Mouse (Mus musculus): Measurements from ENCODE around the gene Abhd6. TPM values are rescaled to one million over a fixed set of nuclear protein-coding genes. Genes with fewer than 3 reads are reported as not detected.

Gene Abhd6
- polyA plus RNA-seq, 1 experiment: 38.9 TPM

GRCm38 (mm10) chr14:8044330-8044729 is 41.6 kb downstream of the Abhd6 start:
- DNase-seq: peak; percentile 50
- 66% methylated on average over 8 of the region's 8 CpGs for WGBS
- no peaks in the 10 kb centered on the region for H3K36me3 ChIP-seq (ENCODE audit: control insufficient read depth, insufficient read depth, low read length)
- TF ChIP-seq CTCF (conservative IDR thresholded peaks at IDR 0.05; ENCODE audit: insufficient read depth, insufficient read length, low read depth, low read length) (no peak; the same call in 1 of the 2 replicates), POLR2A (IDR thresholded peaks at IDR 0.05; ENCODE audit: low read depth, low read length) (no peak)
- no peak overlapping the region for H3K4me3 ChIP-seq (ENCODE audit: insufficient read depth, low read depth, low read length)
- H3K27me3 ChIP-seq (replicated peaks; ENCODE audit: control insufficient read depth, insufficient read depth, low read length): no peaks in the 10 kb centered on the region
- no peak overlapping the region for H3K27ac ChIP-seq (ENCODE audit: insufficient read depth, low read depth, low read length)
- no peaks in the 10 kb centered on the region for H3K4me1 ChIP-seq (ENCODE audit: control insufficient read depth, insufficient read depth, low read length)

DNA sequence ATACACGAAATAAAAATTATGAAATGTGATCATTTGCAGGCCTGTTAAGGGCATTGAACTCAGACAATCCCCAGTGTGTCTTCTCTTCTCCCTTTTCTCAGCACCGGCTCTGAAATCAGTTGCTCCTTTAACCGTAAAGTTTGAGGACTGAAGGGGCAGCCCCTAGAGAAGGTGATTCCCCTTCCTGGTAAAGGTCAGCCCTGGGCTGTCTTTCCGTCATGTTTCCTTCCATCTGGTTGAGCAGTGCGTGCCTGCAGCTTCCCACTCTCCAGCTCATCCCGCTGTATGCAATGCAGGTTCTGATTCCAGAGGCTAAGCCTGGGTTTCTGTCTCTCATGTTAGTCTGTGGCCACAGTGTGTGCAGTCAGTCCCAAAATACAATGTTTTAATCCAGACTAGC is 42.1 kb downstream of the Abhd6 start:
- H3K27me3 ChIP-seq (replicated peaks; ENCODE audit: control insufficient read depth, insufficient read depth, low read length): no peaks in the 10 kb centered on the region
- H3K36me3 ChIP-seq (ENCODE audit: control insufficient read depth, insufficient read depth, low read length): no peaks in the 10 kb centered on the region
- H3K27ac ChIP-seq (ENCODE audit: insufficient read depth, low read depth, low read length): no peak overlapping the region
- no peak for DNase-seq
- WGBS: 91% methylated on average over 6 of the region's 6 CpGs
- no peak for TF ChIP-seq POLR2A (IDR thresholded peaks at IDR 0.05; ENCODE audit: low read depth, low read length)
- TF ChIP-seq CTCF (conservative IDR thresholded peaks at IDR 0.05; ENCODE audit: insufficient read depth, insufficient read length, low read depth, low read length): no peak
- H3K4me1 ChIP-seq (ENCODE audit: control insufficient read depth, insufficient read depth, low read length): no peaks in the 10 kb centered on the region
- no peak overlapping the region for H3K4me3 ChIP-seq (ENCODE audit: insufficient read depth, low read depth, low read length)

DNA sequence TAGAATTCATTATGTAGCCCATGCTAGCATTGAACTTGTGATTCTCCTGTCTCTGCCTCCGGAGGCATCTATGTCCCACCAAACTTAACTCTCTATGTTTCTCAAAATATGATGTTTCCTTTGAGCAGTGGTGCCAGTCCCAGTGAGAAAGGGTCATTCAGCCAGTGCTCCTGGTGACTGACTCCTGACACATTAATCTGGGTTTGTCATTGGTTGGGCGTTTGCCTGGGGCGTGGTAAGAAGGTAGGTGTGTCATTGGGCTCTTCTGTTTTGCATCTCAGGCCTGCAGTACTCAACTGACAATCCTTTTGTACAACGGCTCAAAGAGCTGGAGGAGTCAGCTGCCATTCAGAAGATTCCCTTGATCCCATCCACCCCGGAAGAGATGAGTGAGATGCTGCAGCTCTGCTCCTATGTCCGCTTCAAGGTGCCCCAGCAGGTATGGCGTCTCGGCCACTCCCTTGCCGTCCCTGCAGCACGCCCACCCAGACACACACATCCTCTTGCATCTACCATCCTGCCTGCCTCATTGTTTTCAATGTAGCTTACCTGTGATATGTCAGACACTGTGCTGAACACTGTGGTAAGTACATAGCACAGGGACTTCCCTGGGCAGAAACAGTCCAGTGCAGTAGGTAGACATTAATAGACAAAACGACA is 42.6 kb downstream of the Abhd6 start:
- Histone ChIP-seq H3K27ac (ENCODE audit: insufficient read depth, low read depth, low read length) (no peak overlapping the region), H3K4me1 (ENCODE audit: control insufficient read depth, insufficient read depth, low read length) (no peaks in the 10 kb centered on the region), H3K27me3 (replicated peaks; ENCODE audit: control insufficient read depth, insufficient read depth, low read length) (no peaks in the 10 kb centered on the region), H3K4me3 (ENCODE audit: insufficient read depth, low read depth, low read length) (no peak overlapping the region), H3K36me3 (ENCODE audit: control insufficient read depth, insufficient read depth, low read length) (no peaks in the 10 kb centered on the region)
- 90% methylated on average over 11 of the region's 11 CpGs for WGBS
- DNase-seq: peak; percentile 33
- TF ChIP-seq POLR2A (IDR thresholded peaks at IDR 0.05; ENCODE audit: low read depth, low read length) (no peak), CTCF (conservative IDR thresholded peaks at IDR 0.05; ENCODE audit: insufficient read depth, insufficient read length, low read depth, low read length) (no peak)

DNA sequence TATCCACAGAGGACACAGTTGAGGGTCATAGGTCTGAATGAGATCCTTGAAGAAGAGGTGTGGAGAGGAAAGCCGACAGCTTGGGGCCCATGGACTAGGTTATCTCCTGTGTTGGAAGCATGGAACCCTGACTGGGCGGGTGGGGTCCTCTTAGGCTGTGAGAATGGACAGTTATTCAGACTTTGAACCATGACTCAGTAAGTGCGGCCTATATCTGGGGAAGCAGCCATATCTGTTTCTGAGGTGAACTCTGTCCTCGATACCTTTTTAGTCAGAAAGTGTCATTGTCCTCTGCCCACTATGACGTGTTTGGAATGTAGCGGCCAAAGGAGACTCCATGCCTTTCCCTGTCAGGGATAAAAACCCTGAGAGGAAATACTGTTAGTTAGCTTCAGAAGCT is 44.1 kb downstream of the Abhd6 start:
- no peak overlapping the region for H3K27ac ChIP-seq (ENCODE audit: insufficient read depth, low read depth, low read length)
- WGBS: 93% methylated on average over 6 of the region's 6 CpGs
- TF ChIP-seq CTCF (conservative IDR thresholded peaks at IDR 0.05; ENCODE audit: insufficient read depth, insufficient read length, low read depth, low read length) (no peak), POLR2A (IDR thresholded peaks at IDR 0.05; ENCODE audit: low read depth, low read length) (no peak)

DNA sequence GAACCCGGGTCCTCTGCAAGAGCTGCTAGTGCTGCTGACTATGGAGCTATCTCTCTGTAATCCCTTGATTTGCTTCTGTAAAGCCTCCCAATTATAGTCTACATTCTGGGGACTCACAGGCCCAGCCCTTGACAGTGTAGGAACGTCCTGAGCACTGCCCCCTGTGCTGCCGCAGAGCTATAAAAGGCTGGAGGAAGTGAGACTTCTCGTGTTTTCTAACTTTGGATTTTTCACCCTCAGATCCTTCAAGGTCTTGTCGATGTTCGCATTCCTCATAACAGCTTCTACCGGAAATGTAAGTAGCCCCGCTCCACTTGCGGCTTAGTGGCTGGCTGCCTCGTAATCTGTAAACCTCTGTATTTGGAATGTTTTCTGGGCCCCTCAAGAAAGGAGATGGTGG is 46.6 kb downstream of the Abhd6 start:
- Histone ChIP-seq H3K4me3 (ENCODE audit: insufficient read depth, low read depth, low read length) (no peak overlapping the region), H3K4me1 (ENCODE audit: control insufficient read depth, insufficient read depth, low read length) (no peaks in the 10 kb centered on the region), H3K36me3 (ENCODE audit: control insufficient read depth, insufficient read depth, low read length) (no peaks in the 10 kb centered on the region), H3K27me3 (replicated peaks; ENCODE audit: control insufficient read depth, insufficient read depth, low read length) (no peaks in the 10 kb centered on the region), H3K27ac (ENCODE audit: insufficient read depth, low read depth, low read length) (no peak overlapping the region)
- TF ChIP-seq CTCF (conservative IDR thresholded peaks at IDR 0.05; ENCODE audit: insufficient read depth, insufficient read length, low read depth, low read length) (no peak), POLR2A (IDR thresholded peaks at IDR 0.05; ENCODE audit: low read depth, low read length) (no peak)
- DNase-seq: no peak
- WGBS: 86% methylated on average over 10 of the region's 10 CpGs

More for the DNA sequence above, 44.1 kb downstream of the Abhd6 start:
- Histone ChIP-seq H3K4me3 (ENCODE audit: insufficient read depth, low read depth, low read length) (no peak overlapping the region), H3K36me3 (ENCODE audit: control insufficient read depth, insufficient read depth, low read length) (no peaks in the 10 kb centered on the region), H3K4me1 (ENCODE audit: control insufficient read depth, insufficient read depth, low read length) (no peaks in the 10 kb centered on the region), H3K27me3 (replicated peaks; ENCODE audit: control insufficient read depth, insufficient read depth, low read length) (no peaks in the 10 kb centered on the region)
- no peak for DNase-seq

- no peak for DNase-seq
- Histone ChIP-seq H3K4me3 (ENCODE audit: insufficient read depth, low read depth, low read length) (no peak overlapping the region), H3K36me3 (ENCODE audit: control insufficient read depth, insufficient read depth, low read length) (no peaks in the 10 kb centered on the region), H3K27ac (ENCODE audit: insufficient read depth, low read depth, low read length) (no peak overlapping the region), H3K27me3 (replicated peaks; ENCODE audit: control insufficient read depth, insufficient read depth, low read length) (no peaks in the 10 kb centered on the region), H3K4me1 (ENCODE audit: control insufficient read depth, insufficient read depth, low read length) (no peaks in the 10 kb centered on the region)
- no peak for TF ChIP-seq POLR2A (IDR thresholded peaks at IDR 0.05; ENCODE audit: low read depth, low read length)
- TF ChIP-seq CTCF (conservative IDR thresholded peaks at IDR 0.05; ENCODE audit: insufficient read depth, insufficient read length, low read depth, low read length): no peak
- WGBS: 98% methylated on average over 2 of the region's 2 CpGs
Observed at GRCm38 (mm10) chr14:8051869-8052268, 49.2 kb downstream of the Abhd6 start.

DNA sequence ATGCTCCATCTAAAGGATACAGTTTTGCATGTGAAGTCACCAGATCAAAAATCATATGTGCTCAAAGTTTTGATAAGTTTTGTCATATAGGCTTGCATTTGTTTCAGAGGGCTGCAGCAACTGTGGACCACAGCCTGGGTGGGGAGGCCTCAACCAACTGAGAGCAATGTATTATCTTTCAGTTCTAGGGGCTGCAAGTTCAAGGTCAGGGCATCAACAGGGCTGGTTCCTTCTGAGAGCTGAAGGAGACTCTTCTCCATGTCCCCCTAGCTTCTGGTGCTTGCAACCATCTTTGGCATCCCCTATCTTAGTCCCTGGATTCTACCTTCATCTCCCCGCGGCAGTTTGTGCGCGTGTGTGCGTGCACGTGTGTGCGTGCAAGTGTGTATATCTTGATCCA is 50.0 kb downstream of the Abhd6 start:
- Histone ChIP-seq H3K4me1 (ENCODE audit: control insufficient read depth, insufficient read depth, low read length) (no peaks in the 10 kb centered on the region), H3K36me3 (ENCODE audit: control insufficient read depth, insufficient read depth, low read length) (no peaks in the 10 kb centered on the region), H3K27ac (ENCODE audit: insufficient read depth, low read depth, low read length) (no peak overlapping the region), H3K27me3 (replicated peaks; ENCODE audit: control insufficient read depth, insufficient read depth, low read length) (no peaks in the 10 kb centered on the region), H3K4me3 (ENCODE audit: insufficient read depth, low read depth, low read length) (no peak overlapping the region)
- no peak for DNase-seq
- no peak for TF ChIP-seq CTCF (conservative IDR thresholded peaks at IDR 0.05; ENCODE audit: insufficient read depth, insufficient read length, low read depth, low read length)
- TF ChIP-seq POLR2A (IDR thresholded peaks at IDR 0.05; ENCODE audit: low read depth, low read length): no peak
- WGBS: 97% methylated on average over 7 of the region's 7 CpGs

Data from kidney, adult 2 months (tissue).